Mouse (Mus musculus) naive thymus-derived CD4-positive, alpha-beta T cell, adult 2 months (primary cell): ENCODE measurements around the gene Tmem104.

ENCODE experiments used
- DNase-seq: peaks from one replicate; pipeline ENCODE4 v3.0.0-alpha.2; 2011; ENCODE audit warnings: low read depth

The Tmem104 gene

GRCm38 (mm10) chr11:115282723-115283485 lies 95.6 kb downstream of the Tmem104 start:
- no peak for DNase-seq

GRCm38 (mm10) chr11:115283486-115283765 lies 96.1 kb downstream of the Tmem104 start:
- DNase-seq = no peak

- no peak for DNase-seq
Measured at GRCm38 (mm10) chr11:115283891-115284620, 96.8 kb downstream of the Tmem104 start.

- no peak for DNase-seq
Measured at GRCm38 (mm10) chr11:115285282-115285681, 98.0 kb downstream of the Tmem104 start.

GRCm38 (mm10) chr11:115286201-115286993 lies 99.1 kb downstream of the Tmem104 start:
- no peak for DNase-seq

- no peak for DNase-seq
Measured at GRCm38 (mm10) chr11:115287386-115287785, 100.1 kb downstream of the Tmem104 start.

- DNase-seq = no peak
Measured at GRCm38 (mm10) chr11:115288305-115288704, 101.0 kb downstream of the Tmem104 start.

GRCm38 (mm10) chr11:115289885-115290284 lies 102.6 kb downstream of the Tmem104 start:
- DNase-seq = no peak

- DNase-seq = no peak
Measured at GRCm38 (mm10) chr11:115290314-115290713, 103.0 kb downstream of the Tmem104 start.

- no peak for DNase-seq
Measured at GRCm38 (mm10) chr11:115290919-115291318, 103.6 kb downstream of the Tmem104 start.

GRCm38 (mm10) chr11:115291503-115291902 lies 104.2 kb downstream of the Tmem104 start:
- no peak for DNase-seq

- DNase-seq = no peak
Measured at GRCm38 (mm10) chr11:115292631-115293375, 105.5 kb downstream of the Tmem104 start.

GRCm38 (mm10) chr11:115295939-115296338 lies 108.7 kb downstream of the Tmem104 start:
- DNase-seq = no peak
